Mouse (Mus musculus): ENCODE data around the gene Tmem256. TPM values are rescaled to one million over a fixed set of nuclear protein-coding genes. Genes with fewer than 3 reads are reported as not detected.

The Tmem256 gene
- polyA plus RNA-seq, 1 experiment: 200 TPM

GRCm38 (mm10) chr11:69876867-69877266 is 38.6 kb downstream of the Tmem256 start:
- Histone ChIP-seq H3K4me1 (ENCODE audit: control insufficient read depth, insufficient read depth, low read length) (no peaks in the 10 kb centered on the region), H3K27me3 (ENCODE audit: control insufficient read depth, insufficient read depth, low read length) (no peaks in the 10 kb centered on the region), H3K4me3 (replicated peaks; ENCODE audit: insufficient read depth, low read depth, low read length) (peak overlapping the region; percentile 3), H3K27ac (ENCODE audit: insufficient read depth, low read length) (no peak overlapping the region)
- DNase-seq: peak; percentile 79 to 87
- WGBS: 1% methylated on average over 12 of the region's 12 CpGs
- TF ChIP-seq CTCF (IDR thresholded peaks at IDR 0.05; ENCODE audit: borderline replicate concordance, insufficient read depth, low read depth, low read length) (peak; percentile 83), POLR2A (IDR thresholded peaks at IDR 0.05; ENCODE audit: borderline replicate concordance, insufficient read depth, low read length) (no peak)

GRCm38 (mm10) chr11:69877878-69878277 is 39.6 kb downstream of the Tmem256 start, which contains the start of gene Tmem95:
Tmem95 (minus strand) TSS chr11:69878018.
- no peak within 1 kb of the TSS for H3K27ac ChIP-seq (ENCODE audit: insufficient read depth, low read length)
- peak within 1 kb of the TSS; percentile 3 for H3K4me3 ChIP-seq (replicated peaks; ENCODE audit: insufficient read depth, low read depth, low read length)
- WGBS: 74% methylated on average over 11 of the region's 11 CpGs
- H3K4me1 ChIP-seq (ENCODE audit: control insufficient read depth, insufficient read depth, low read length): no peaks in the 10 kb centered on the region
- no peaks in the 10 kb centered on the region for H3K27me3 ChIP-seq (ENCODE audit: control insufficient read depth, insufficient read depth, low read length)
- no peak for DNase-seq
- TF ChIP-seq POLR2A (IDR thresholded peaks at IDR 0.05; ENCODE audit: borderline replicate concordance, insufficient read depth, low read length) (no peak), CTCF (IDR thresholded peaks at IDR 0.05; ENCODE audit: borderline replicate concordance, insufficient read depth, low read depth, low read length) (no peak)

GRCm38 (mm10) chr11:69878399-69878798 is 40.1 kb downstream of the Tmem256 start:
- DNase-seq: no peak
- TF ChIP-seq CTCF (IDR thresholded peaks at IDR 0.05; ENCODE audit: borderline replicate concordance, insufficient read depth, low read depth, low read length) (no peak), POLR2A (IDR thresholded peaks at IDR 0.05; ENCODE audit: borderline replicate concordance, insufficient read depth, low read length) (no peak)
- Histone ChIP-seq H3K4me3 (replicated peaks; ENCODE audit: insufficient read depth, low read depth, low read length) (no peak overlapping the region), H3K27me3 (ENCODE audit: control insufficient read depth, insufficient read depth, low read length) (no peaks in the 10 kb centered on the region), H3K27ac (ENCODE audit: insufficient read depth, low read length) (no peak overlapping the region), H3K4me1 (ENCODE audit: control insufficient read depth, insufficient read depth, low read length) (no peaks in the 10 kb centered on the region)
- WGBS: 68% methylated on average over 3 of the region's 3 CpGs

GRCm38 (mm10) chr11:69878952-69879351 is 40.6 kb downstream of the Tmem256 start:
- Histone ChIP-seq H3K4me1 (ENCODE audit: control insufficient read depth, insufficient read depth, low read length) (no peaks in the 10 kb centered on the region), H3K27me3 (ENCODE audit: control insufficient read depth, insufficient read depth, low read length) (no peaks in the 10 kb centered on the region), H3K27ac (ENCODE audit: insufficient read depth, low read length) (no peak overlapping the region), H3K4me3 (replicated peaks; ENCODE audit: insufficient read depth, low read depth, low read length) (no peak overlapping the region)
- no peak for DNase-seq
- TF ChIP-seq POLR2A (IDR thresholded peaks at IDR 0.05; ENCODE audit: borderline replicate concordance, insufficient read depth, low read length) (no peak), CTCF (IDR thresholded peaks at IDR 0.05; ENCODE audit: borderline replicate concordance, insufficient read depth, low read depth, low read length) (no peak)
- WGBS: 87% methylated on average over 6 of the region's 6 CpGs

- WGBS: 73% methylated on average over 15 of the region's 15 CpGs
- no peak for DNase-seq
- H3K27ac ChIP-seq (ENCODE audit: insufficient read depth, low read length): no peak overlapping the region
- no peaks in the 10 kb centered on the region for H3K27me3 ChIP-seq (ENCODE audit: control insufficient read depth, insufficient read depth, low read length)
- H3K4me1 ChIP-seq (ENCODE audit: control insufficient read depth, insufficient read depth, low read length): no peaks in the 10 kb centered on the region
- TF ChIP-seq CTCF (IDR thresholded peaks at IDR 0.05; ENCODE audit: borderline replicate concordance, insufficient read depth, low read depth, low read length) (no peak), POLR2A (IDR thresholded peaks at IDR 0.05; ENCODE audit: borderline replicate concordance, insufficient read depth, low read length) (no peak)
- no peak overlapping the region for H3K4me3 ChIP-seq (replicated peaks; ENCODE audit: insufficient read depth, low read depth, low read length)
These were observed 41.4 kb downstream of the Tmem256 start for GRCm38 (mm10) chr11:69879711-69880110.

GRCm38 (mm10) chr11:69880506-69880852 is 42.2 kb downstream of the Tmem256 start:
- WGBS: under 1% methylated on average over 18 of the region's 18 CpGs
- TF ChIP-seq POLR2A (IDR thresholded peaks at IDR 0.05; ENCODE audit: borderline replicate concordance, insufficient read depth, low read length) (no peak), CTCF (IDR thresholded peaks at IDR 0.05; ENCODE audit: borderline replicate concordance, insufficient read depth, low read depth, low read length) (peak; percentile 72; the same call in 1 of the 2 replicates)
- peak; percentile 62 to 68 for DNase-seq

GRCm38 (mm10) chr11:69880853-69881603 is 42.7 kb downstream of the Tmem256 start, which contains the start of gene Kctd11:
Kctd11 (minus strand) TSS chr11:69881406.
- Histone ChIP-seq H3K27ac (ENCODE audit: insufficient read depth, low read length) (no peak within 1 kb of the TSS; the same call in 1 of the 2 replicates), H3K27me3 (ENCODE audit: control insufficient read depth, insufficient read depth, low read length) (no peaks in the 10 kb centered on the region), H3K4me1 (ENCODE audit: control insufficient read depth, insufficient read depth, low read length) (no peaks in the 10 kb centered on the region), H3K4me3 (replicated peaks; ENCODE audit: insufficient read depth, low read depth, low read length) (peak within 1 kb of the TSS; percentile 57)
- TF ChIP-seq POLR2A (IDR thresholded peaks at IDR 0.05; ENCODE audit: borderline replicate concordance, insufficient read depth, low read length): peak; percentile 68; the same call in 1 of the 2 replicates
- no peak for TF ChIP-seq CTCF (IDR thresholded peaks at IDR 0.05; ENCODE audit: borderline replicate concordance, insufficient read depth, low read depth, low read length)
- under 1% methylated on average over 46 of the region's 46 CpGs for WGBS
- DNase-seq: peak; percentile 78 to 81

More at GRCm38 (mm10) chr11:69880506-69880852, 42.2 kb downstream of the Tmem256 start:
- Histone ChIP-seq H3K27me3 (ENCODE audit: control insufficient read depth, insufficient read depth, low read length) (no peaks in the 10 kb centered on the region), H3K4me1 (ENCODE audit: control insufficient read depth, insufficient read depth, low read length) (no peaks in the 10 kb centered on the region), H3K4me3 (replicated peaks; ENCODE audit: insufficient read depth, low read depth, low read length) (peak overlapping the region; percentile 57), H3K27ac (ENCODE audit: insufficient read depth, low read length) (no peak overlapping the region; the same call in 1 of the 2 replicates)
